Mouse (Mus musculus): ENCODE measurements around the gene Mef2a. TPM values are rescaled to one million over a fixed set of nuclear protein-coding genes. Genes with fewer than 3 reads are reported as not detected.

Mef2a gene
- polyA plus RNA-seq, 1 experiment from 2014 or later, result 24.1 TPM

- Histone ChIP-seq H3K36me3 (ENCODE audit: control insufficient read depth, insufficient read depth, low read length) (no peaks in the 10 kb centered on the region), H3K27me3 (ENCODE audit: control insufficient read depth, insufficient read depth, low read length) (no peaks in the 10 kb centered on the region), H3K9ac (ENCODE audit: low read length) (no peak overlapping the region), H3K4me2 (no peak overlapping the region), H3K4me3 (ENCODE audit: low read depth, low read length) (no peak overlapping the region), H3K4me1 (ENCODE audit: control insufficient read depth, insufficient read depth, low read length) (no peaks in the 10 kb centered on the region), H3K9me3 (ENCODE audit: control insufficient read depth, low read length) (no peaks in the 10 kb centered on the region), H3K27ac (ENCODE audit: low read depth, low read length) (no peak overlapping the region)
- ATAC-seq (ENCODE audit: low FRiP score) (no peak), DNase-seq (ENCODE audit: low spot score, missing footprints) (peak; percentile 19)
- 89% methylated on average over 2 of the region's 2 CpGs for WGBS
Measured at GRCm38 (mm10) chr7:67404176-67404575, 31.5 kb upstream of the Mef2a start.

DNA sequence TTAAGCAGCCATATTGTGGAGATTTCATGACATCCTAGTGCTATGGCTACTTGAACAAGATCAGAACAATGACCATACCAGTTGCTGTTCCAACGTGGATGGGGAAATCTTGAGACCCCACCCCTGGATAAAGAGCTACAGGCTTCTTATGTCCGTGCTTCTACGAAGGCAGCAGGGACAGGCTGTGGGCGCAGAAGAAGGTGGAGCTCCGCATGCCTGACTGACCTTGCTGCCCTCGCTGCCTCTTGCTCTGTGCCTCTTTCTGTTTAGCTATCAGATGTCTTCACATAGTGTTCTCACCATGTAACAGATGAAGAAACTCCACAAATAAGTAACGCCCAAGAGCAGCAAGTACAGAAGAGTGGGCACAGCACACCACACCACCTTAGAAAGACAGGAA lies 29.7 kb upstream of the Mef2a start:
- 67% methylated on average over 7 of the region's 7 CpGs for WGBS

DNA sequence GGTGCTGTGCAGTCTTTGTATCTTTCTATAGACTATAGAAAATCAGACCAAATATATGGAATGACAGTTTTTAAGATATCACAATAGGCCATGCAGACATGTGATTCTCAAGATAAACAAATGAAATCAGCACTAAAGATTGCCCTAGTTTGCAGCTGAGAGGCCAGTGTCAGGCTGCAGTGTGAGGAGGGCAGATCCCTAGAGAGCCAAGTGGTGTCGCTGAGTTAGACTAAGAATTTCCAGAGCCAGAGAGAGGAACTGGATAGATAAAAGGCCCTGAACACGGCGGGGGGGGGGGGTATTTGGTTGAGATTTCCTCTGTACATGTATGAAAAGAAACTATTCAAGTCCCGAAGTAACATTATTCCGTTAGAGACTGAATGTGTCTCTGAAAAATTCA lies 28.7 kb upstream of the Mef2a start:
- Histone ChIP-seq H3K4me1 (ENCODE audit: control insufficient read depth, insufficient read depth, low read length) (no peaks in the 10 kb centered on the region), H3K4me2 (no peak overlapping the region), H3K27ac (ENCODE audit: low read depth, low read length) (no peak overlapping the region), H3K9ac (ENCODE audit: low read length) (no peak overlapping the region), H3K27me3 (ENCODE audit: control insufficient read depth, insufficient read depth, low read length) (no peaks in the 10 kb centered on the region), H3K9me3 (ENCODE audit: control insufficient read depth, low read length) (no peaks in the 10 kb centered on the region), H3K36me3 (ENCODE audit: control insufficient read depth, insufficient read depth, low read length) (no peaks in the 10 kb centered on the region), H3K4me3 (ENCODE audit: low read depth, low read length) (no peak overlapping the region)
- 70% methylated on average over 5 of the region's 5 CpGs for WGBS
- DNase-seq (ENCODE audit: low spot score, missing footprints), result peak; percentile 72
- no peak for ATAC-seq (ENCODE audit: low FRiP score)

More for the DNA sequence above, 29.7 kb upstream of the Mef2a start:
- no peaks in the 10 kb centered on the region for H3K27me3 ChIP-seq (ENCODE audit: control insufficient read depth, insufficient read depth, low read length)
- no peaks in the 10 kb centered on the region for H3K36me3 ChIP-seq (ENCODE audit: control insufficient read depth, insufficient read depth, low read length)
- ATAC-seq (ENCODE audit: low FRiP score) (no peak), DNase-seq (ENCODE audit: low spot score, missing footprints) (no peak)
- H3K9me3 ChIP-seq (ENCODE audit: control insufficient read depth, low read length), result no peaks in the 10 kb centered on the region
- no peak overlapping the region for H3K4me3 ChIP-seq (ENCODE audit: low read depth, low read length)
- no peak overlapping the region for H3K4me2 ChIP-seq
- no peaks in the 10 kb centered on the region for H3K4me1 ChIP-seq (ENCODE audit: control insufficient read depth, insufficient read depth, low read length)
- H3K27ac ChIP-seq (ENCODE audit: low read depth, low read length), result no peak overlapping the region
- H3K9ac ChIP-seq (ENCODE audit: low read length), result no peak overlapping the region

- no peaks in the 10 kb centered on the region for H3K4me1 ChIP-seq (ENCODE audit: control insufficient read depth, insufficient read depth, low read length)
- no peaks in the 10 kb centered on the region for H3K9me3 ChIP-seq (ENCODE audit: control insufficient read depth, low read length)
- H3K4me2 ChIP-seq, result no peak overlapping the region
- H3K9ac ChIP-seq (ENCODE audit: low read length), result no peak overlapping the region
- DNase-seq (ENCODE audit: low spot score, missing footprints) (no peak), ATAC-seq (ENCODE audit: low FRiP score) (no peak)
- no peaks in the 10 kb centered on the region for H3K36me3 ChIP-seq (ENCODE audit: control insufficient read depth, insufficient read depth, low read length)
- whole genome bisulfite sequencing, result 85% methylated on average over 5 of the region's 5 CpGs
- H3K27me3 ChIP-seq (ENCODE audit: control insufficient read depth, insufficient read depth, low read length), result no peaks in the 10 kb centered on the region
- no peak overlapping the region for H3K4me3 ChIP-seq (ENCODE audit: low read depth, low read length)
- H3K27ac ChIP-seq (ENCODE audit: low read depth, low read length), result no peak overlapping the region
Measured at GRCm38 (mm10) chr7:67390760-67391159, 18.1 kb upstream of the Mef2a start.

- Histone ChIP-seq H3K9me3 (ENCODE audit: control insufficient read depth, low read length) (no peaks in the 10 kb centered on the region), H3K4me3 (ENCODE audit: low read depth, low read length) (no peak overlapping the region), H3K9ac (ENCODE audit: low read length) (no peak overlapping the region), H3K36me3 (ENCODE audit: control insufficient read depth, insufficient read depth, low read length) (no peaks in the 10 kb centered on the region), H3K27me3 (ENCODE audit: control insufficient read depth, insufficient read depth, low read length) (no peaks in the 10 kb centered on the region), H3K4me1 (ENCODE audit: control insufficient read depth, insufficient read depth, low read length) (no peaks in the 10 kb centered on the region), H3K4me2 (no peak overlapping the region), H3K27ac (ENCODE audit: low read depth, low read length) (no peak overlapping the region)
- no peak for DNase-seq (ENCODE audit: low spot score, missing footprints)
- WGBS, result 84% methylated on average over 7 of the region's 7 CpGs
- ATAC-seq (ENCODE audit: low FRiP score), result no peak
Measured at GRCm38 (mm10) chr7:67390095-67390494, 17.4 kb upstream of the Mef2a start.

DNA sequence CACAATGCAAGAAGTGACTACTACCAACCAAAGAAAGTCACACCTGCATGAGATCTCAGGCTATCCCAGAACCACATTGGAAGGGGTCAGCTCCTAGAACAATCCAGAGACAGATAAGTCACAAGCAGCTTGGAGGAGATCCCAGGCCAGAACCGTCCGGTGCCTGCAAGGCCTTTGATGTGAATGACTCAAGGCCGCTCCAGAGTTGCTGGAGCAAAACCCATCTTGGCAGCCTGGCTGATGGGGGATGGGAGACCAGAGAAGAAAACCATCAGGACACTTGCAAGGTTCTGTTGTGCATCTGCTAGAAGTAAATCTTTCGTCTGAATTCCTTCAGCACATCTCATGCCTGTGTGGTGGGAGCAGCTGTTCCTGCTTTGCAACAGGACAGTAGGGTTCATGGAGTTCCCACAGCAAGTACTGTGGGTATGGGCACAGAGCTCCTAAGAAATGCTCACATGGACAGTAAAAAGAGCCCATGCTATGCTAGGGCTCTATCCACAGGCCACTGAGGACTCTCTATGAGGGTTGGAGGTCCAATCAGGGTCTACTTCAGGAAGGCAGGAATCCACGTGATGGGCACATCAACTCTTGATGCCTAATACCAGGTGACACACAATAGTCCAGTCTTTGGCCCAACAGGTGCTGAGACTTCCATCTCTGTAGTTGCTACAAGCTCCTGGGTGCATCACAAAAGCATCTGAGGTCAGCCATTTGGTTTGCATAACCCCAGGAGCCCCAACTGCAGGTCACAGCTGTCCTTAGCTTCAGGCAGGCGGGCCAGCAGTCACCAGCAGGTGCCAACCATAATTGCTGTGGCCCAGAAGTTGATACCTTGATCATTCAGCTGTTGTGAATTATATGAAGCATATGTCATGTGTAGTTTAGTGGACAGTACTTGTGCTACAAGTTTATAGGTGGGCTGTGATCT lies 12.5 kb upstream of the Mef2a start:
- DNase-seq (ENCODE audit: low spot score, missing footprints), result no peak

GRCm38 (mm10) chr7:67380174-67381129 lies 7.8 kb upstream of the Mef2a start:
- WGBS, result 88% methylated on average over 6 of the region's 6 CpGs
- Histone ChIP-seq H3K9me3 (ENCODE audit: control insufficient read depth, low read length) (no peaks in the 10 kb centered on the region), H3K9ac (ENCODE audit: low read length) (no peak overlapping the region), H3K27me3 (ENCODE audit: control insufficient read depth, insufficient read depth, low read length) (no peaks in the 10 kb centered on the region), H3K4me3 (ENCODE audit: low read depth, low read length) (no peak overlapping the region), H3K4me1 (ENCODE audit: control insufficient read depth, insufficient read depth, low read length) (no peaks in the 10 kb centered on the region), H3K4me2 (no peak overlapping the region), H3K36me3 (ENCODE audit: control insufficient read depth, insufficient read depth, low read length) (no peaks in the 10 kb centered on the region), H3K27ac (ENCODE audit: low read depth, low read length) (no peak overlapping the region)
- DNase-seq (ENCODE audit: low spot score, missing footprints) (no peak), ATAC-seq (ENCODE audit: low FRiP score) (no peak)

More for the DNA sequence above, 12.5 kb upstream of the Mef2a start:
- H3K27ac ChIP-seq (ENCODE audit: low read depth, low read length), result no peak overlapping the region
- ATAC-seq (ENCODE audit: low FRiP score), result no peak
- 83% methylated on average over 6 of the region's 6 CpGs for WGBS
- no peak overlapping the region for H3K4me2 ChIP-seq
- H3K9me3 ChIP-seq (ENCODE audit: control insufficient read depth, low read length), result no peaks in the 10 kb centered on the region
- H3K27me3 ChIP-seq (ENCODE audit: control insufficient read depth, insufficient read depth, low read length), result no peaks in the 10 kb centered on the region
- H3K9ac ChIP-seq (ENCODE audit: low read length), result no peak overlapping the region
- no peak overlapping the region for H3K4me3 ChIP-seq (ENCODE audit: low read depth, low read length)
- no peaks in the 10 kb centered on the region for H3K4me1 ChIP-seq (ENCODE audit: control insufficient read depth, insufficient read depth, low read length)
- no peaks in the 10 kb centered on the region for H3K36me3 ChIP-seq (ENCODE audit: control insufficient read depth, insufficient read depth, low read length)

DNA sequence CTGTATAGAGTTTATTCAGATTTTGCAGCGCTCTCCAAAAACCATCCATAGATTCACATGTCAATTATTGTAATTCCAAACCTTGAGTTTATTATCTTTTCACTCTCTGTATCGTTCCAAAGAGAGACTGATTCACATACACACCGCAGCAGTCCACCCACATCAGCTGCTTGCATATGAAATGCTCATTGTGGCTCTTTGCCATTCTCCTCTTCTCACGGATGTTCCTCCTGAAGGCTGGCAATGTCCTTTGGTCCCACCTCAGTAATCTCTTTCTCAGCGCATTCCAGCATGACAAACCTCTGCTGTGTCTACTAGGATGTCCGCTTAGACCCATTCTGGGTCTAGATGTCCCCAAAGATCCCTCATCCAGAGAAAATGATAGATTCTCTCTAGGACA lies 4.1 kb upstream of the Mef2a start:
- WGBS, result 91% methylated on average over 6 of the region's 6 CpGs
- Histone ChIP-seq H3K4me3 (ENCODE audit: low read depth, low read length) (no peak overlapping the region), H3K27me3 (ENCODE audit: control insufficient read depth, insufficient read depth, low read length) (no peaks in the 10 kb centered on the region), H3K9ac (ENCODE audit: low read length) (no peak overlapping the region), H3K4me1 (ENCODE audit: control insufficient read depth, insufficient read depth, low read length) (peaks cover 7% of the 10 kb centered on the region; the same call in 1 of the 2 replicates), H3K27ac (ENCODE audit: low read depth, low read length) (no peak overlapping the region), H3K36me3 (ENCODE audit: control insufficient read depth, insufficient read depth, low read length) (no peaks in the 10 kb centered on the region), H3K9me3 (ENCODE audit: control insufficient read depth, low read length) (no peaks in the 10 kb centered on the region), H3K4me2 (no peak overlapping the region)
- ATAC-seq (ENCODE audit: low FRiP score), result no peak
- no peak for DNase-seq (ENCODE audit: low spot score, missing footprints)
